Mouse (Mus musculus) ES-E14 (cell line): ENCODE data around the gene Mknk1.

Experiments used
- HCFC1 ChIP-seq: IDR thresholded peaks from 2 replicates; pipeline ENCODE4 v1.6.1; 2012; ENCODE audit warnings: low read length, inconsistent platforms, borderline replicate concordance; ENCODE audit not compliant: insufficient read depth
- MAFK ChIP-seq: IDR thresholded peaks from 2 replicates; pipeline ENCODE4 v1.6.1; 2014; ENCODE audit warnings: mild to moderate bottlenecking, low read depth, low read length, inconsistent platforms; ENCODE audit not compliant: insufficient read depth
- ZNF384 ChIP-seq: IDR thresholded peaks from 2 replicates; pipeline ENCODE4 v1.6.1; 2012; ENCODE audit warnings: low read depth, low read length, inconsistent platforms

DNA sequence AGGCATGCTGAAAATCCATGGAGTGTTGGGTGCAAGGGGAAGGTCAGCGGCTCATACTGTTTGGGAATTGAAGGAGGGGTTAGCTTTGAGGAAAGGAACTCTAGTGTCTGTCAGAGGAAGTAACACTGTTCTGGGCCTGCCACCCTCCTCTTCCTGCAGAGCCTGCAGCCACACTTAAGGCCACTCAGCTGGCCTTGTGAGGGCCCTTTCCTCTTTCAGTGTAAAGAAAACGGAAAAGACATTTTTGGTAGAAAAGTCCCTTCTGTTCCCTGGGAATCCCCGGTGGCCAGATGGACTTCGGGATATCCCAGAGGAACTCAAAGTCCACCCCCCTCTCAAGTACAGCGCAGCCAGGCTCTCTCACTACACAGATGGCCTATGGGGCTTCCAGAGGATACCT is 8.5 kb upstream of the Mknk1 start:
- TF ChIP-seq ZNF384 (no peak), HCFC1 (no peak), MAFK (no peak)
